Mouse (Mus musculus) fibroblast of lung, adult 2 months (primary cell): ENCODE data around the gene C330007P06Rik.
"Not testable (repeated sequence)": the region's sequence is repeated elsewhere in the genome, so short reads cannot be mapped to it uniquely, and the experiment has no call there.

Experiments used
- DNase-seq: peaks from one replicate; pipeline ENCODE4 v3.0.0-alpha.2; 2011; ENCODE audit warnings: low read depth

The C330007P06Rik gene

DNA sequence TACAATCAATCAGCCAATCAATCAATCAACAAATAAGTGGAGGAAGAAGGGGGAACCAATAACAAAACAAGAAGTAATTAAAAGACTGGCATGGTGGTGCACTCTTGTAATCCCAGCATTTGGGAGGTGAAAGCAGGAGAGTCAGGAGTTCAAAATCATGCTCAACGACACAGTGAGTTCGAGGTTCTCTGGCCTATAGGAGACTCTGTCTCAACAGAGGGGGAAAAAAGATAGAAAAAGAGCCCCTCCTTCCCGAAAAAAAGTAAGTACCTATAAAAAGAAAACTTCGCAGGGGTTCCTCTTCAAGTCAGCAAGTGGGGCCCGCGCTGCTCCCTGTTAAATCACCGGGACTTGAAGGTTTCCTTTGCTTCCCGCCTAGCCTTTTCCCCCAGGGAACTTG is at the start of gene C330007P06Rik, which contains the start of gene Ube2a:
Gene C330007P06Rik, minus strand, starts transcription at position 347 of the 400 bp plus-strand sequence.
Gene Ube2a, plus strand, starts transcription at position 136 of the 400 bp plus-strand sequence.
- no peak for DNase-seq

DNA sequence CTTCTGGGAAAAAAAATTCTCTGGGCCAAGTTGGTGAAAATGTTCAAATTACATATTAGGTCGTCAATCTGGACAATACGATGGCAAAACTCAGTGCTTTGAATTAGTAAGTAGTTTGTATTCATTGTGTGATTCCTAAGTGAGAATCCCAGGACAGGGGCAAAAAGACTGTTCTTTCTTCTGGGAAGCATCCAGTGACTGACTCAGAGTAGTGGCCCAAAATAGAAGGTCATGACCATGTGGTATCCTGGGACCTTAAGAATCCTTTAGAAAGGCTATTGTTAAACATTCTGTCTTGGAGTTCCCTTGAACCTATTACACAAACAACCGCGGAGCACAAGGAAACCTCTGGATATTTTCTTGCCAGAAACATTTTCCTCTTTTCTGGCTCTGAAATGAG is 47.4 kb upstream of the C330007P06Rik start:
- no peak for DNase-seq

DNA sequence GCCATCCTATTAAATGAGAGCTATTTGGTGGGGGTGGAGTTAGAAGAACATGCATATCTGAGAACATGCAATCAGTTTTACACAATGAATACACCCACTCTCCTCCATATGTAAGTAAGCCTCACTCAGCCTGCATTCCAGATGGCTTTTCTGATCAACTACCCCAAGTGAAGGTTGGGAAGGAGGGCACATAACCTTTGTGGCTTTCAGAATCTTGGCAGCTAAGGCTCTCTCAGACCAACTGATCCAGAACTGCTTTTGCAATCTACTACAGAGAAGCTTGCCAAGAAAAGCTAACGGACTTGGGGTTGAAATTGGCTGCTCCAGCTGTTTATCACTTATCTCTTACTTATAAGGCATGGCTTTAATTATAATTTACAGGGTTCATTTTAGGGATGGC is 43.8 kb upstream of the C330007P06Rik start:
- DNase-seq, result no peak

DNA sequence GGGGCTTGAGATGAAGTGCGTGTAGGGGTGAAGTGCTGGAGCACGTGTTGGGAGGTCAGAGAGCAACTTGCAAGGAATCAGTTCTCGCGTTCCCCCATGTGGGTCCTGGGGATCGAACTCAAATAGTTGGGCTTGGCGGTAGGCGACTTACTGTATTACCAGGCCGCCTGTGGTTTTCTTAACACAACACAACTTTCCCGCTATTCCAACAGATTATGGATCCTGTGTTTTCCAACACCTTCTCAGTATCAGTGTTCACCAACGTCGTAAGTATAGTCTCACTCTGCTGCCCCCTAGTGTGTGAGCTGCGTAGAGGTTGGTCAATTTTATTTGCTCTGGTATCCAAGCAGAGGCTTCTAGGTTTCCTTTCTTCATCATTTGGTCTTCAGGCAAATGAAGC is 37.4 kb upstream of the C330007P06Rik start:
- no peak for DNase-seq

DNA sequence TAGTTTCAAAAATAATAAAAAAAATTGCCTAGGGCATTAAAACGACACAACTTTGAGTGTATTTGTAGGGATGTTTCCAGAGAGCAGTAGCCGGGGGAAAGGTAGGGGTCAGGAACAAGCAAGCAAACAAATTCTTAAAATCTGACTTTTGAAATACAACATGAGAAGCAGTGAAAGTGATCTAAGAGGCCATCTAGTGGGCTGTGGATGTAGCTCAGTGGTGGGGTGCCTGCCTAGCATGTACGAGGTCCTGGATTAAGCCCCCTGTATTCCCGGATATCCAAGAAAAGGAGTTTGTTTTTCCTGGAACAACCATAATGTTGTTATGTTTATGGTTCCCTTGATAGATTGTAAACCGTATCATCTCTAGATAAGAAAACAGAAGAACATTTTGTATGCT is 32.6 kb upstream of the C330007P06Rik start:
- DNase-seq, result no peak

DNA sequence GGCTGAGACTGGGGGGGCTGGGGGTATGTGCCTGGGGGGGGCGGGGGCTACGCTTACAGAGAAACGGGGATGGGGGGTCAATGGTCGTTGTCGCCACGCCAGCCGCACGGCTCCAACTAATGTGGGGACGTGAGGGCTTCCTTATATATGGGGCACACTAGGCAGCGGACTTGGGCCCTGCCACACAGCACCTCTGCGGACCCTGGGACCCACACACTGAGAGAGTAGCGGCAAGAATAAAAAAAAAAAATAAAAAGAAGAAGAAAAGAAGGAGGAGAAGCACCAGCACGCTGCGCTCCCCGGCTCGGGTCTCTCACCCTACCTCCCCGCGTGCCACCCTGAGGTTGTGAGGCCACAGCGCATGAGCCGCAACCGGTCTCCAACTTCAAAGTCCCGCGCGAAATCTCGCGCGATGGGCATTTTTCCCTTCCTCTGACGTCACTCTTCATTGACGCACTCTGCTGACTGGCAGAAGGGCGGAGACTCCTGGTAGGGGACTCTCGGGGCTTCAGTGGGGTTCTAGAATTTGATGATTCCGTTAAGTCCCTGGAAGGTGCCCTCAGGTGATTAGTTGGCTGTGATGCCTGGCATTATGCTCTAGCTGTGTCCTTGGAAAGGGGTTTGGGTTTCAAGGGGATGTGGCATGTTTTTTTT is 29.3 kb upstream of the C330007P06Rik start:
- peak; percentile 74 for DNase-seq

DNA sequence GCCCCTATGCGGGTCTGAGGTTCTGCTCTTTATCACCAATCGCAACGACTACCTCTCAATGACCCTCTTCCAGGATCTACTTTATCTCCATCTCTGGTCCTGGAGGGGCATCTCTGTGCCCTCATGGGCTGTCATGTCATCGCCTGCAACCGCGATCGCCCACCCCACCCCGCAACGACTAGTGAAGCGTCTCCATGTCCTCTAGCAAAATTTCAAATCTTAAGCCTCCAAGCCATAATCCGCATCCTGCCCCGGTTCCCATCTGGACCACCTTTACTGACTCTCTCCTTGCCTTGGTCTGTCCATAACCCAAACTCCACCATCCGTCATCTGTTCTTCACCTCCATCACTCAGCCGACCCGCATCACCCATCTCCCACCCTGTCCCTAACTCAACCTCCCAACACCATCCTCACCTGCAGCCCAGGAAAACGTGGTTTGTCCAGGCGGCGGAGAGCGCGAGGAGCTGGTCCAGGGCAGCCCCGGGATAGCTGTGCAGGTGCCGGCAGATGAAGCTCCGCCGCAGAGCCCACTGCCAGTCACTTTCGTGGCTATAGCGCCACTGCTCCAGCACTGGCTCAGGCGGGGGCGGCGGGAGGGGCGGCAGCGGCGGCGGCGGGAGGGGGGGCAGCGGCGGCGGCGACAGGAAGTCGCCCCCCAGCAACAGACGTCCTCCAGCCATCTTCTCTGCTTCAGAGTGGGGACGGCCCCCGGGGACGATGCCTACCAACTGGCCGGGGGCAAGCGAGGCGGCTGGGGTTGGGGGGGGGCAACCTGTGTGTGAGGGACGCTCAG is 28.6 kb upstream of the C330007P06Rik start, which contains the start of gene Nkrf:
Gene Nkrf, minus strand, starts transcription at position 579 of the 794 bp plus-strand sequence.
- no peak for DNase-seq

DNA sequence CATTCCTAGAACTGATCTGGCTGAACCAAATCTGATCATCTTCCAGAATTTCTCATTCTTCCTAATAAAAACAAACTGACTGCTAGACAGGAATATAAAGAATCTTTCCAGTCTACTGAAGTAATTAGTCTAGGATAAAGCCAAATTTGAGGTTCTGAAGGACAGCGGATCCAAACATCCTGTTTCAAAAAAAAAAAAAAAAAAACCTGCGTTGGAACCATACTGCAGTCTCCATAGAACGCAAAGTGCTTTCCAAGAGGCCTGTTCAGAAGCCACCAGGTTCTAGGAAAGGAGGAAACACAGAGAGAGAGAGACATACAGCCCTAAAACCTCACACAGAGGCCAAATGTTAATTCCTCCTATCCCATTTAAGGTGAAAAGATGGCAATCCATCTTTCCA is 27.7 kb upstream of the C330007P06Rik start:
- no peak for DNase-seq

DNA sequence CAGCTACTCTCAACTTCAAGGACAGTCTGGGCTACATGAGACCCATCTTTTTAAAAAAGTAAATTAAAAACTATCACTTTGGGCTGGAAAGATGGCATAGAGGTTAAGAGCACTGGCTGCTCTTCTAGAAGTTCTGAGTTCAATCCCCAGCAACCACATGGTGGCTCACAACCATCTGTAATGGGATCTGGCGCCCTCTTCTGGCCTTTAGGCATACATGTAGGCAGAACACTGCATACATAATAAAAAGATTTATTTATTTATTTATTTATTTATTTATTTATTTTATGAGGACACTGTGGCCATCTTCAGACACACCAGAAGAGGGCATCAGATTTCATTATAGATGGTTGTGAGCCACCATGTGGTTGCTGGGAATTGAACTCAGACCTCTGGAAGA is 25.0 kb upstream of the C330007P06Rik start:
- not testable (repeated sequence) for DNase-seq

DNA sequence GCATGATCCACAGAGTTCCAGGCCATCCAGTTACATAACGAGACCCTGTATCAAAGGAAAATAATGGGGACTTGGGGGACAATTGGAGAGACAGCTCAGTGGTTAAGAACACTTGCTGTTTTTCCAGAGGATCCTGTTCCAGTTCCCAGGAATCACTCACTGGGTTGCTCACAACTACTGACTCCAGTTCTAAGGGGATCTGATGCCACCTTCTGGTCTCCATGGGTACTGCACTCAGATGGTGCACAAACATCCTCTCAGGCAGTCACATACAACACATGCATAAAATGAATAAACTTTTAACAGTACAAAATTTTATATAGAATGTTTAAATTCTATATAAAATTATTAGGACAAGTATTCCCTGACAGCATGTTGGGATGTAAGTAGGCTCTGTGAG is 10.8 kb upstream of the C330007P06Rik start:
- no peak for DNase-seq

DNA sequence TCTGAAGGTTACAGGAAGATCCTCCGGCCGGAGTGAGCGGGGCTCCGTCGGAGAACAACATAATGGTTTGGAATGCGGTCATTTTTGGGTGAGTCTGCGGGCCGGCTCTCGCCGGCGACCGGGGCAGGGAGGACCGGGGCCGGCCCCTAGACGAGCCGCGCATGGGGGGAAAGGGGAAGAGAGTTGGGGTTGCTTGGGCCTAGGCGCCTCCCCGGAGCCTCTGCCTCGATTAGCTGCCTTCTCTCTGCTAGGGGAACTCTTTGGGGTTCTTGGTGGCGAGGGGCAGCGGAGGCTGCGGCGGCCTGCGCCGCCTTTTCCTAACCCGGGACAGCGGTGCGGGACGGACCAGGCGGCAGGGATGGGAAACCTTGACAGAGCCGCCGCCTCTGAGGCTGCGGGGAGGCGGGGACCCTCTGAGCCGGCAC is 805 bp upstream of the C330007P06Rik start:
- DNase-seq, result no peak

DNA sequence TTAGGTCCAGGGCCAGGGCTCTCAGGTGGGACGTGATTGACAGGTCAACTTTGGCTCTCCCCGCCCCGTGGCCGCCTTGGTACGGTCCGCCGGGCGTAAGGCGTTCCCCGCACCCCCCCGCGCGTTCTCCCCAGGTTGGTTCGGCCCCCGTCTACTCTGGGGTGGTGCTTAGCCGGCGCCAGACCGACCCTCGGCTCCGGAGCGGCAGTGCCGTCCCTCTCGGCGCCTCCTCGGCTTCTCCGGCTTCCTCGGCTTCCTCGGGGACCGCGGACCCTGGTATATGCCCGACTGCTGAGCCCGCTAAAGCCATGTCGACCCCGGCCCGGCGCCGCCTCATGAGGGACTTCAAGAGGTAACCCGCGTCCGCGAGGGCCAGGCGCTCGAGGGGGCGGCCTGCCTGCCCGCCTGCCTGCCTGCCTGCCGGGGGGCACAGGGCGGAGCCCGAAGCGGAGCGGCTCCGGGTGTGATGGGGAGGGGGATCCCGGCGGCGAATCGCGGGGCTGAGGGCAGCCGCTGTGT is 326 bp upstream of the C330007P06Rik start:
- peak; percentile 35 for DNase-seq

DNA sequence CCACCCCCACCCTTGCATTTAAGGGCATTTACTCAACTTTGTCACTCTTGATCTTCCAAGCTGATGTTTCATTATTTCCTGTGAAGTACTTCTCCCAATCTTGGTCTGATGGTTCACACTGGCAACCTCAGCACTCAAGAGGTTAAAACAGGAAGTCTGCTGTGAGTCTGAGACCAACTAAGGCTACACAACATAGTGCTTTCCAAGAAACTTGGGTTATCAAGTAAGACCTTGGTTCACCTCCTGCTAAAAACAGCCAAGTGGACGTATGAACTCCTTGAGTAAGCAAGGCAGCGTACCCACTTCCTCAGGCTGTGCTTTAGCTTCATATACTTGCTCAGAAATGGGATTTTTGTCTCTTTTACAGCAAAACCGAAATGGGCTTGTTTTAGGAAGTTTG is 3.5 kb downstream of the C330007P06Rik start:
- DNase-seq, result no peak

DNA sequence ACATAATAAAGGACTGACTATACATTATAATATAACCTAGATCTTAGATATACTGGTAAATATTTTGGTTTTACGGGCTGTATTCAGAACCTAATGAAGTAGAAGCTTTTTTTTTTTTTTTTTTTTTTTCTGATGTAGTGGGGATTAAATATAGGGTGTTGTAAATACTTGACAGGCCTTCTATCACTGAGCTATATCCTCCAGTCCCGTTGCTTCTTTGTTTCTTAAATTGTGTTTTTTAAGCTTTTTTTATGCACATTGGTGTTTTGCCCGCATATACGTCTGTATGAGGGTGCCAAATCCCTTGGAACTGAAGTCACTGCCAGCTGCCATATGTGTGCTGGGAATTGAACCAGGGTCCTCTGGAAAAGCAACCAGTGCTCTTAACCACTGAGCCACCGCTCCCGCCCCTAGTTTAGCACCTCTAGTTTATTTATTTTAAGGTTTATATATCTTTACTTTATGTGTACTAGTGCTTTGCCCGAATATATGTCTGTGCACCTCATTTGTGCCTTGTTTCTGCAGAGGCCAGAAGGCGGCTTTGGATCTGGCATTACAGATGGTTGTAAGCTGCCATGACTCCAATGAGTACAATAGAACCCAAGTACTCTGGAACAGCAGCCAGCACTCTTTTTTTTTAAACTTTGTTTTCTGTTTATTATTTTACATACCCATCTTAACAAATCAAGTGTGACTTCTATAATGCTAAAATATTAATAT is 9.1 kb downstream of the C330007P06Rik start:
- no peak for DNase-seq

DNA sequence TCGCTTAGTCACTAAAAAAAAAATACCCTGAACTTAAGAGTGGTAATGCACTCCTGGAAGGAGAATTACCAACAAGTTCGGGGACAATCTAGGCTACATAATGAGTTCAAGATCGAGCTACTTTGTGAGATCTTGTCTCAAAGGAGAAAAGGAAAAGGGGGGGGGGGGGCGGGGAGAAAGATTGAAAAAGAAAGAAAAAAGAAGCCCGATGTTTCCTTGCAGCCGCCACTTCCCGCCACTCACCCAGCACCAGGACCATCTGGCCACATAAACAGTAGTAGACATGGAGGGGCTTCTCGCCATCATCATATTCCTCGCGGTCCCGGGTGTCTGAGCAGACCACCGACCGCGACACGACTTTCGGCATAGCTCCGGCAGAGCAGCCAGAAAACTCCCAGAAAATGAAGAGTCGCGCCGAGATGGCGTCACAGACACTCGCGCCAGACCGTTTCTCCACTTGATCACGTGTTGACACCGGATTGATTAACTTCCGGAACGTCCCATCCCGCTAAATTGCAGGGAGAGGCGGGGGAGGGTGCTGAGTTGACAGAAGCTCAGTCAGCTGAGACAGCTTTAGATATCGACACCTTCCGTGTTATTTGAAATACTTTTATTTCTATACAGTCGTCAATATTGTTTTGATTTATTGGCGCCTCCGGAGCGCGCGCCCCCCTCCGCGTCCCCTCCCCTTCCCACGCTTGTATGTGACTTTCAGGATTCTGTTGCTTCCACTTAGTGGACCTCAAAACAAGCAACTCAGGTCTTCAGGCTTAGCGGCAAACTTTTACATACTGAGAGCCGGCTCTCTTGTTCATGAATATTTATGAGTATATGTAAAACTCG is 9.9 kb downstream of the C330007P06Rik start:
- peak; percentile 57 for DNase-seq

DNA sequence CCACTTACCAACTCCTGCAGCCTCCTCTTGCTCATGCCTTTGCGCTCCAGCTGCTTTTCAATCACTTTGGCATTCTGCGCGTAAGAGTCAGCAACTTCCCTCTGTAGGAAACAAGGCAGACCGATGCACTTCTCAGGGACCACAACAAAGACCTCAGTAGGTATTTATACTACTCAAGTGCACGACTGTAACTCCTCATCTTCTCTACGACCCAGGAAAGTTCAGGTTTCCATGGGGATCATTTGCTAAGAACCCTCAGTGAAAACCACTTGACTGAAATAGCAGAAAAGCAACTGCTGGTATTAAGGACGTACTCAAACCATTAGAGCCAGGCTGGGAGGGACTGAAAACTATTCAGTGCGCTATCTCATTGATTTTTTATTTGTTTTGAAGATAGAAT is 21.3 kb downstream of the C330007P06Rik start:
- no peak for DNase-seq

DNA sequence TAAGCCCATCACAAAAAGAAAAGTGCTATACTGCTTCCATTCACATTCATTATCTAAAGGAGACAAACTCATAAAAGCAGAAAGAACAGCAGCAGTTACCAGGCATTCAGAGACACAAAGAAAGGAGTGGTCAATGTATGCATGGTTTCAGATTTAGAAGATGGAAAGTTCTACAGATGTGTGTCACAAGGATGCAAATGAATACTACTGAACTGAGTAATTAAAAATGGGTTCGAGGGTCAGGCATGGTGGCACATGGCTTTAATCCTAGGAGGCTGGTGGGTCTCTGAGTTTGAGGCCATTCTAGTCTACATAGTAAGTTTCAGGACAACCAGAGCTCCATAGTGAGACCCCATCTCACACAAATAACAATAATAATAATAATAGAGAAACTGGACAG is 26.8 kb downstream of the C330007P06Rik start:
- no peak for DNase-seq

DNA sequence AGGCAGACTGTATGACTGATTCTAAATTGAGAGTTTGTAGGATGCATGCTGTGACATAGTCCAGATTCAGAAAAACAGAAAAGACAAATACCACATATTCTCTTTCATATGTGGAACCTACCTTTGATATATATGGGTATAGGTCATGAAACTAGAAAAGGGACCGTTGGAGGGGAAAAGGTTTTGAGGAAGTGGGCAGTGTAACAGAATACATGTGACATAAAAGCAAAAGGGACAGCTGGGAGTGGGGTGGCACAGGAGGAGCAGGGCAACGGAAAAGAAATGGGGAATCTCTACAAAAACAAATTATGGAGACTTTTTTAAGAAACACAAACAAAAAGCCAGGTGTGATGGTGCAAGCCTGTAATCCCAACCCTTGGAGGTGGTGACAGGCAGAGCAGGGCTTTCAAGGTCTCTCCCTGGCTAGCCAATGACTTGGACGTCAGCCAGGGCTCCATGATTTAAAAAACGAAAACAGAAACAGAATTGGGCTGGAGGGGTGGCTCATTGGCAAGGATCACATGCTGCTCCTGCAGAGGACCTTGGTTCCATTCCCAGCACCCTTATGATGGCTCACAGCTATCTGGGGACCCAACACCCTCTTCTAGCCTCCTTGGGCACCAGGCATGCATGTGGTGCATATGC is 30.4 kb downstream of the C330007P06Rik start:
- DNase-seq, result no peak

DNA sequence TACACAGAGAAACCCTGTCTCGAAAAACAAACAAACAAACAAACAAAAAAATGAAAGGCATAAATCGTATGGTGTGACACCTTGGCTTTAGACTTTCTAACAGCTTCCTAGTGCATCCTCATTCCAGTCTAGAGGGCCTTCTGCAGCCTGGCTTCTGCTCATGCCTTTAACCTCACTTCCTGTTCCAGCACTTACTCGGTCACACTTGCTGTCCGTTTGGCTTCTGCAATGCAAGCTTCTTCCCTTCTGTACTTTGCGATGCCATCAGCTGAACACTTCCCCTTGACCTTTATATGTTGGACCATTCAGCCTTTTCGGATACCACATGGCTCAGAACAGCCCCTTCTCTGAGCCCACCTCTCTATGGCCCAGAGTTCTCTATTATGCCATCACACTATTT is 32.2 kb downstream of the C330007P06Rik start:
- no peak for DNase-seq

DNA sequence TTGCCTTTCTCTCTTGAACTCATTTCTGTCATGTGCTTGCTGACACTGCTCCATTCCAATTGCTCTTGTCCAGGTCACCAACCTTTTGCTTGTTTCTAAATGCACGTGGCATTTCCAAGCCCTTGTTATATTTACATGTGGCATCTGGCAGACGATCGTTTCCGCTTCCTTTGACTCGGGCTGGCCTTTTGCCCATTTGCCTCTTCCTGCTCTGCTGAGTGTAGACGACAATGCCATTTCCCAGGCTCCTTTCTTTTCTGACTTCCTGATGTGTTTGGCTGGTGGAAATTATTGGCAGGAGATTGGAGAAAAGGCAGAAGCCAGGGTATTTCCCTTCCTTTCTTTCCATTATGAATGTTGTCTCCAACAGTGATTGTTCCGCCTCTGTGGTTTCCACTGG is 34.5 kb downstream of the C330007P06Rik start:
- no peak for DNase-seq

DNA sequence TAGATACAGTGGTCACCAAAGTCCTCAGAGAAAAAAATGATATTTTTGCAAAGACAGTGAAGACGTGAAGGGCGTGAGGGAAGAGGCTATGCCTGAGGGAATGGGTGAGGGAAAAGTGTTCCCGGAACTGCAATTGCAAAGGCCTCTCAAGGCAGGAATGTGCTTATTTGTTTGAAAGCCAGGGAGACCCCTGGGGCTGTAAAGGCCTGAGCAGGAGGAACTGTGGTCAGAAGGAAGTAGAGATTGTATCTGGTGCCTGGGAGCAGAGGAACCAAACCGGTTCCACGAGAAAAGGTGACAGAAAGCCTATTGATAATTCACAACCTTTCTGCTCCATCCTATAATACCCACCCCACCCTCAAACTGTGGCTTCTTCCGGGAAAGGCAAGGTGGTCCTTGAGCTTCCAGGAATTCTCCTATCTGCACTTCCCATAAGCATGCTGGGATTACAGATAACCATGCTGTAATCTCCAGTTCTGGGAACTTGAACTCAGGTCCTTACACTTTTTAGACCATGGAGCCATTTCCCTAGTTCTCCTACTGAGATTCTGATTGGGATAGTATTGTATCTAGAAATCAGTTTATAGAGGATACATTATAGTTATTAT is 36.7 kb downstream of the C330007P06Rik start:
- no peak for DNase-seq
